Mouse (Mus musculus) yolk sac, embryonic 10.5 days (tissue): Measurements from ENCODE around the gene Cst6.
A peak's percentile ranks its signal among the peaks of the same experiment; 100 is the strongest.
"Not testable (repeated sequence)": the region's sequence is repeated elsewhere in the genome, so short reads cannot be mapped to it uniquely, and the experiment has no call there.

Experiments used
- DNase-seq: peaks from one replicate; pipeline ENCODE4 v3.0.0-alpha.2; 2017; ENCODE audit warnings: low spot score

Gene Cst6

GRCm38 (mm10) chr19:5349502-5349873 lies at the start of gene Cst6:
Gene Cst6 (minus strand): TSS chr19:5349574.
- DNase-seq: not testable (repeated sequence)

GRCm38 (mm10) chr19:5395371-5395770 lies 46.0 kb upstream of the Cst6 start:
- no peak for DNase-seq

GRCm38 (mm10) chr19:5394168-5394567 lies 44.8 kb upstream of the Cst6 start:
- no peak for DNase-seq

DNA sequence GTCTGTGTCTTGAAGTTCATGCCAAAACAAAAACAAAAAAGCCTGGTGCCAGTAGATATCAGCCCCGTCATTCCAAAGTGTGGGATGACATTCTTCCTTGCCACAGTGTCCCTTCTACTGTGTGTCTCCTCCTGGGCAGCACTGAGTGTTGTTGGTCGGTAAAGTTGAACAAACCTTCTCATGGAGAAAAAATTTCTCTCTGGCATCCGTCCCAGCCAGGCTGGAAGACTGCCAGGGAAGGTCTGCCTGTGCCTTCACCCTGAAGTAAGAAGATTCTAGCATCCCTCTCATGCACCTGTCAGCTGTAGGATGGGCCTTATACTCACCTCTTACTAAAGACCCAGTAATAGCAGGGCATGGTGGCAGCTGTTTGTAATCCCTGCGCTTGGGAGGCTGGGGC lies 43.5 kb upstream of the Cst6 start:
- no peak for DNase-seq

GRCm38 (mm10) chr19:5390416-5390815 lies 41.0 kb upstream of the Cst6 start:
- DNase-seq: no peak

DNA sequence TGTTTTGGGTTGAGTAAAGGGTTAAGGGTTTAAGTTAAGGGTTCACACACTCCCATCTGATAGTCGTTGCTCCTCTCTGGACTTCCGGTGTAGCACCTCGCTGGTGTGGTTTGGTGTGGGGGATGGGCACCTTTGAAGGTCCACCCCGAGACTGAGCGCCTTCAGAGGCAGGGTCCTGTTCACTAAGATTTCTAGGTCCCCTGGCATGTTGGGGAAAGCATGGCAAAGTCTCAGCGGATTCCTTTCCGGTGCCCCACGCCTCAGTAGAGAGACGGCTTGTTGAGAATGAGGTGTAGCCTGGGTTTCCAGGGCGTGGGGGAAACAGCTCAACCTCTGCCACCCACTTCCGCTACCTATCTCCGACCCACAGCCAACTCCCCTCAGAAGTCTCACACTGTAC lies 40.3 kb upstream of the Cst6 start:
- DNase-seq: peak; percentile 71

DNA sequence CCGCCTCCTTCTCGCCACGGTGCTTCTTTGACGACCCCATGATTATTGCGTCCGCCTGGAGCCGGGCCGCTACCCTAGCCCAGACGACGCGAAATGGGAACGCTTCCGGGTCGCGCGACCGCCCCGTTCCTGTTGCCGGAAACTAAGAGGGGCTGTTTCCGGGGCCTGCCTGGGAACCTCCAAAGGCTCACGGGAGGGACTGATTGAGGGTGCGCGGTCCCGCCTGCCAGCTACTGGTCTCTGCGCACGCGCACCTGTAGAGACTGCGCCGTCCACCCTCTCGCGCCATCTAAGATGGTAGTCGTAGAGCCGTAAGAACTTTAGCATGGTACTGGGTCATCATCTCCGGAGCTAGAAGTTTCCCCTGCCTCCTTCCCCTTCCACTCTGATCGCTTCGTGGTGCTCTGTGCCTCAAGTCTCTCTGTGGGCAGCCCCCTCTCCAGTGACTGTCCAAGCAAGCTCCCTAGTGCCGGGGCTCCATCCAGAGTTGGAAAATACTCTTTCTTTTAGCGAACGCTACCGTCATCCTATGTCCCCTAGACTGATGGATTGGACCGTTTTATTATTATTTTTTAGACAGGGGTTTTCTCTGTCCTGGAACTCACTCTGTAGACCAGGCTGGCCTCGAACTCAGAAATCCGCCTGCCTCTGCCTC lies 39.3 kb upstream of the Cst6 start, which contains the start of gene Sart1:
Gene Sart1 (minus strand): TSS at position 116 of the 655 bp plus-strand sequence.
- peak; percentile 93 for DNase-seq

DNA sequence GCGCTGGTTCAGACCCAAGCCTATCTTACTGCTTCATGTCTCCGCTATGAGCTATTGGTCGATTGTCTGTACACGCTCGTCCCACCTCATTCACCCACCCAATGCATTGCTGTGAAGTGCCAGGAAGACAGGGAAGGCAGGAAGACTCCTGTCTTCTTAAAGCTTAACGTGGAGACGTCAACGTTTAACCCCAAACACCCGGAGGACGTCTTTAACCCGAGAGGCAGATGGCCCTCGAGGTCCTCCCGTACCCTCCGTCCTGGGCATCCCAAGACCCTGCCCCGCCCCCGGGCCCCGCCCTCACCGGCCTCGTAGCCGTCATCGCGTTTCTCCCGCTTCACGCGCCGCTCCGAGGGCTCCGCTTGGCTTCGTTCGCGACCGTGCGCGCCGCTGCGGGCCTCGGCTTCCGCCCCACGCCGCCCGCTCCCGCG lies 38.7 kb upstream of the Cst6 start:
- DNase-seq: peak; percentile 41

DNA sequence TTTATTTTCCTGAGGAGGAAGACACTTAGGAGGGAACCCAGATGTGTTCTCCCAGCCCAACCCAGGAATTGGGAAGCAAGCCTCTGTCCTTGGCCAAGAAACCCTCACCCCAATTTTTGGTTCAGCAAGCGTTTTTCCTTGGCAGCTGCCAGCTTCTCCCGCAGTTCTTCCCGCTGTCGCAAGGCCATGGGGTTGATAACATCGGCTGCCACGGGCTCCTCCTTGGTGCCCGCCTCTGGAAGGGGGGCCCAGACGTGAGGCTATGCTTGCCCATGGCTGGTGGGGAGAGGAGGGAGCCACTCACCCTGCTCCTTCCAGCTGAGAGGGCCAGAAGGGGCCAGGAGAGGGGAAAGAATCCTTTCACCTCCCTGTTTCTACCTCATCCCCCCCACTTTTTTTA lies 35.3 kb upstream of the Cst6 start:
- no peak for DNase-seq

GRCm38 (mm10) chr19:5383326-5383725 lies 34.0 kb upstream of the Cst6 start:
- no peak for DNase-seq

- no peak for DNase-seq
These were observed 28.1 kb upstream of the Cst6 start for GRCm38 (mm10) chr19:5377446-5377845.

GRCm38 (mm10) chr19:5374748-5375147 lies 25.4 kb upstream of the Cst6 start:
- peak; percentile 80 for DNase-seq

DNA sequence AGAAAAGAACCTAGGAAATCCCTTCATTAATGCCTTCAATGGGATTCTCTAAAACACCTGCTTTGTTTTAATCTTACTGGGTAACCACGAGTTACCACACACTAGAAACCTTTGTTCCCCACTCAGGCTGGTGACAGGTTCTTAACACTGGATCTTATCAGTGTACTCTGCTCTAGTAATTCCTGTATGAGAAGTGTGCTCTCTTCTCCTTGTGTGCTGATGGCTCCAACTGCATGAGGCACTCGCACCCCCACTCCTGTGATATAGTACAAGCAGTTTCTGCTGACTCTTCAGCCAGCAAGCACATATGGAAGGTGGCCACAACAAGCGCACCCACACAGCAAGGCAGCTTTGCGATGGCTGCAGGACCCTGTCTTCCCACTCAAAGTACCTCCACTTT lies 24.8 kb upstream of the Cst6 start:
- DNase-seq: no peak

DNA sequence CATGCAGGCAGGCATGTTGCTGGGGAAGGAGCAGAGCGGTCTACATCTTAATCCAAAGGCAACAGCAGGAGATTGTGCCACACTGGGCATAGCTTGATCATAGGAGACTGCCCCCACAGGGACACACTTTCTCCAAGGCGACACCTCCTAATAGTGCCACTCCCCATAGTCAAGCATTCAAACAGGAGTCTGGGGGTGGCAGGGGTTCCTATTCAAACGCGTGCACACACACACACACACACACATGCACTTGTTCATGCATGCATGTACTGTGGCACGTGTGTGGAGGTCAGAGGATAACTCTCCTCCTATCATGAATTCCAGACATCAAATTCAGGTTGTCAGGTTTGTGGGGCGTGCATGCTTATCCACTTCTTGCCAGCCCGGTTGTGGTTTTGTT lies 23.4 kb upstream of the Cst6 start:
- no peak for DNase-seq

DNA sequence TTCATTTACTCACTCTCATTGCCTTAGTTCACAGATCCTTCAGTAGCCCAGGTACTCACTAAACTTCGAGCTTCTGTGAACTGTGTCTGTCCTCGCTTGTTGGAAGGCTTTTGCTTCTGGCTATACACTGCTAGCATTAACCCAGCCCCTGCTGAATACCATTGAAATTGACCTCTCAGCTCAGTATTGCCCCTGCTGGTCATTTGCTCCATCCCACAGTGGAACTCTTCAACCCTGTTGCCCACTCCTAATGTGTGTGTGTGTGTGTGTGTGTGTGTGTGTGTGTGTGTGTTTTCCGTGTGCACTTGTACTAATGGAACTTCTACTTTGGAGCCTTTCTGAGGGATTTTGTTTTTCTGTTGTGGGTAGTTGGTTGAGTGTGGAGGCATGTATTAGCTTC lies 21.6 kb upstream of the Cst6 start:
- DNase-seq: no peak

DNA sequence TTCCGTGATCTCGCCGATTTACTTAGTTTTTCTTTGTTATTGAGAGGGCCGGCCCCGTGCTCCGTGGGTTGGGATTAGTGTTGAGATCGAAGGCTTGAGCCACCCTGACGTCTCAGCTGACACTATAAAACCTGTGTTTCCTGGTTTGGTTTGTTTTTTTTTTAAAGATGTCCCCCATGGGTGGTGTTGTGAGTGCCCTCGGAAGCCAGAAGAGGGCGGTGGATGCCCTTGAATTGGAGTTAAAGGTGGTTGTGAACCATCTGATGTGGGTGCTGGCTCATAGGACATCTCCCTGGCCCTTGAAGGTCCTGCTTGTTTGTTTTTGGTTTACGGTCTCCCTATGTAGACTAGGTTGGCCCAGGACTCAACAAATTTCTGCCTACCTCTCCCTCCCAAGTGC lies 18.1 kb upstream of the Cst6 start:
- DNase-seq: no peak

GRCm38 (mm10) chr19:5367053-5367359 lies 17.6 kb upstream of the Cst6 start, which contains the start of gene Banf1:
Gene Banf1 (minus strand): TSS chr19:5367168.
- DNase-seq: no peak

GRCm38 (mm10) chr19:5366175-5367052 lies 17.0 kb upstream of the Cst6 start, which contains the start of gene Eif1ad:
Gene Eif1ad (plus strand): TSS chr19:5366741.
- DNase-seq: peak; percentile 97

- DNase-seq: no peak
These were observed 16.4 kb upstream of the Cst6 start for GRCm38 (mm10) chr19:5365751-5366150.

GRCm38 (mm10) chr19:5364124-5364523 lies 14.8 kb upstream of the Cst6 start:
- DNase-seq: no peak

GRCm38 (mm10) chr19:5362186-5362585 lies 12.8 kb upstream of the Cst6 start:
- DNase-seq: no peak

- DNase-seq: peak; percentile 46
These were observed 6.7 kb upstream of the Cst6 start for GRCm38 (mm10) chr19:5356080-5356479.

GRCm38 (mm10) chr19:5353609-5354008 lies 4.2 kb upstream of the Cst6 start:
- DNase-seq: no peak
